Mouse (Mus musculus) liver, embryonic 13.5 days (tissue): ENCODE results near the gene B3galt4. TPM values are rescaled to one million over a fixed set of nuclear protein-coding genes. Genes with fewer than 3 reads are reported as not detected.

ENCODE experiments used
- ATAC-seq: fragments of 200-750 bp; cut with Nextera tagmentation; 2 replicates; pipeline ENCODE4 v1.8.0; 2017; ENCODE audit warnings: low read depth, mild to moderate bottlenecking, moderate number of reproducible peaks, moderate library complexity
- DNase-seq: peaks from one replicate; pipeline ENCODE4 v3.0.0; 2022
- H3K27ac ChIP-seq: fragments of 300-500 bp; sonication (generic); 2 replicates; pipeline ENCODE4 v1.5.1; 2015; ENCODE audit warnings: moderate library complexity, mild to moderate bottlenecking, inconsistent platforms
- H3K27me3 ChIP-seq: fragments of 300-500 bp; sonication (generic); 2 replicates; pipeline ENCODE4 v1.6.1; 2015; ENCODE audit warnings: mild to moderate bottlenecking, inconsistent platforms
- H3K36me3 ChIP-seq: fragments of 300-500 bp; sonication (generic); 2 replicates; pipeline ENCODE4 v1.6.1; 2015; ENCODE audit warnings: mild to moderate bottlenecking, inconsistent platforms
- H3K4me1 ChIP-seq: fragments of 300-500 bp; sonication (generic); replicated peaks from 2 replicates; pipeline ENCODE4 v1.6.1; 2015; ENCODE audit warnings: inconsistent platforms
- H3K4me2 ChIP-seq: fragments of 300-500 bp; sonication (generic); 2 replicates; pipeline ENCODE4 v1.6.1; 2015; ENCODE audit warnings: inconsistent platforms, mild to moderate bottlenecking, moderate library complexity
- H3K4me3 ChIP-seq: fragments of 300-500 bp; sonication (generic); replicated peaks from 2 replicates; pipeline ENCODE4 v1.5.1; 2015; ENCODE audit warnings: mild to moderate bottlenecking, inconsistent platforms
- H3K9ac ChIP-seq: fragments of 300-500 bp; sonication (generic); 2 replicates; pipeline ENCODE4 v1.6.1; 2015; ENCODE audit warnings: mild to moderate bottlenecking, inconsistent platforms
- H3K9me3 ChIP-seq: fragments of 300-500 bp; sonication (generic); replicated peaks from 2 replicates; pipeline ENCODE4 v1.6.1; 2016; ENCODE audit warnings: inconsistent platforms
- WGBS: fragments of 180-500 bp; shearing (Covaris S2); methylation state at CpG from one replicate; pipeline ENCODE4 v1.1.7; 2015; ENCODE audit not compliant: insufficient replicate concordance; 5-methylcytosine and 5-hydroxymethylcytosine counted together
- polyA plus RNA-seq: library from polyadenylated mRNA; unstranded; fragments of >200 nt; fragmentation: Nextera tagmentation; extraction: Ambion mirVana; gene quantifications from 2 replicates; pipeline ENCODE4 v1.2.1, GENCODE M21; 2015

The B3galt4 gene
- polyA plus RNA-seq, 1 experiment from 2014 or later, result 2.3 TPM

GRCm38 (mm10) chr17:33940981-33941380 is 10.3 kb downstream of the B3galt4 start:
- Histone ChIP-seq H3K9ac (peak overlapping the region; percentile 86), H3K27ac (peak overlapping the region; percentile 16; the same call in 1 of the 2 replicates), H3K4me1 (peaks cover 31% of the 10 kb centered on the region), H3K4me2 (peak overlapping the region; percentile 84), H3K4me3 (peak overlapping the region; percentile 79), H3K36me3 (peaks cover 67% of the 10 kb centered on the region), H3K27me3 (no peaks in the 10 kb centered on the region), H3K9me3 (no peaks in the 10 kb centered on the region)
- no peak for DNase-seq
- ATAC-seq, result peak; percentile 14; the same call in 1 of the 2 replicates
- under 1% methylated on average over 26 of the region's 26 CpGs for WGBS

- H3K4me3 ChIP-seq, result peak within 1 kb of the TSS; percentile 79
- ATAC-seq (peak; percentile 87), DNase-seq (peak; percentile 85)
- no peaks in the 10 kb centered on the region for H3K27me3 ChIP-seq
- WGBS, result under 1% methylated on average over 36 of the region's 36 CpGs
- H3K9ac ChIP-seq, result peak within 1 kb of the TSS; percentile 86
- H3K4me2 ChIP-seq, result peak within 1 kb of the TSS; percentile 84
- peaks cover 66% of the 10 kb centered on the region for H3K36me3 ChIP-seq
- H3K4me1 ChIP-seq, result peaks cover 36% of the 10 kb centered on the region
- H3K9me3 ChIP-seq, result no peaks in the 10 kb centered on the region
- H3K27ac ChIP-seq, result peak within 1 kb of the TSS; percentile 70
Measured at GRCm38 (mm10) chr17:33940206-33940805, 11.0 kb downstream of the B3galt4 start, which contains the start of the genes Pfdn6 and Wdr46. TSS of gene Pfdn6 (minus strand) at chr17:33940343. TSS of gene Wdr46 (plus strand) at chr17:33940660.

- peak overlapping the region; percentile 86 for H3K9ac ChIP-seq
- peak overlapping the region; percentile 79 for H3K4me3 ChIP-seq
- H3K4me1 ChIP-seq, result peaks cover 38% of the 10 kb centered on the region
- peaks cover 61% of the 10 kb centered on the region for H3K36me3 ChIP-seq
- no peaks in the 10 kb centered on the region for H3K27me3 ChIP-seq
- H3K9me3 ChIP-seq, result no peaks in the 10 kb centered on the region
- DNase-seq (no peak), ATAC-seq (no peak)
- H3K27ac ChIP-seq, result peak overlapping the region; percentile 70; the same call in 1 of the 2 replicates
- WGBS, result 67% methylated on average over 11 of the region's 11 CpGs
- peak overlapping the region; percentile 84 for H3K4me2 ChIP-seq
Measured at GRCm38 (mm10) chr17:33938783-33939182, 12.5 kb downstream of the B3galt4 start.

GRCm38 (mm10) chr17:33936993-33937392 is 14.3 kb downstream of the B3galt4 start:
- Histone ChIP-seq H3K4me2 (no peak overlapping the region), H3K36me3 (peaks cover 61% of the 10 kb centered on the region), H3K27ac (no peak overlapping the region), H3K4me3 (no peak overlapping the region), H3K27me3 (no peaks in the 10 kb centered on the region), H3K4me1 (peaks cover 46% of the 10 kb centered on the region), H3K9ac (no peak overlapping the region), H3K9me3 (no peaks in the 10 kb centered on the region)
- ATAC-seq (no peak), DNase-seq (no peak)
- 85% methylated on average over 15 of the region's 15 CpGs for WGBS

- DNase-seq (no peak), ATAC-seq (no peak)
- Histone ChIP-seq H3K27me3 (no peaks in the 10 kb centered on the region), H3K36me3 (peaks cover 60% of the 10 kb centered on the region), H3K27ac (no peak overlapping the region), H3K4me1 (peaks cover 49% of the 10 kb centered on the region), H3K9ac (no peak overlapping the region), H3K4me3 (no peak overlapping the region), H3K9me3 (no peaks in the 10 kb centered on the region), H3K4me2 (no peak overlapping the region)
- 82% methylated on average over 21 of the region's 21 CpGs for WGBS
Measured at GRCm38 (mm10) chr17:33935422-33936055, 15.7 kb downstream of the B3galt4 start.

- peaks cover 49% of the 10 kb centered on the region for H3K36me3 ChIP-seq
- no peak overlapping the region for H3K9ac ChIP-seq
- H3K27ac ChIP-seq, result no peak overlapping the region
- no peaks in the 10 kb centered on the region for H3K27me3 ChIP-seq
- H3K9me3 ChIP-seq, result no peaks in the 10 kb centered on the region
- peaks cover 50% of the 10 kb centered on the region for H3K4me1 ChIP-seq
- H3K4me3 ChIP-seq, result no peak overlapping the region
- ATAC-seq, result no peak
- no peak overlapping the region for H3K4me2 ChIP-seq
- DNase-seq, result no peak
- WGBS, result 87% methylated on average over 15 of the region's 15 CpGs
Measured at GRCm38 (mm10) chr17:33932970-33933369, 18.3 kb downstream of the B3galt4 start.

GRCm38 (mm10) chr17:33932448-33932847 is 18.8 kb downstream of the B3galt4 start:
- Histone ChIP-seq H3K4me1 (peaks cover 55% of the 10 kb centered on the region), H3K27ac (no peak overlapping the region), H3K27me3 (no peaks in the 10 kb centered on the region), H3K4me3 (no peak overlapping the region), H3K36me3 (peaks cover 51% of the 10 kb centered on the region), H3K9ac (no peak overlapping the region), H3K9me3 (no peaks in the 10 kb centered on the region), H3K4me2 (no peak overlapping the region)
- ATAC-seq (no peak), DNase-seq (no peak)
- 87% methylated on average over 14 of the region's 14 CpGs for WGBS

- Histone ChIP-seq H3K4me3 (no peak overlapping the region), H3K27ac (no peak overlapping the region), H3K36me3 (peaks cover 46% of the 10 kb centered on the region), H3K9ac (no peak overlapping the region), H3K4me1 (peaks cover 55% of the 10 kb centered on the region), H3K9me3 (no peaks in the 10 kb centered on the region), H3K27me3 (no peaks in the 10 kb centered on the region), H3K4me2 (no peak overlapping the region)
- DNase-seq (no peak), ATAC-seq (no peak)
- 93% methylated on average over 11 of the region's 11 CpGs for WGBS
Measured at GRCm38 (mm10) chr17:33931947-33932346, 19.3 kb downstream of the B3galt4 start.

GRCm38 (mm10) chr17:33931159-33931866 is 20.0 kb downstream of the B3galt4 start:
- 50% methylated on average over 18 of the region's 18 CpGs for WGBS
- no peak for DNase-seq
- H3K27ac ChIP-seq, result peak overlapping the region; percentile 29
- peak overlapping the region; percentile 88 for H3K4me3 ChIP-seq
- no peak for ATAC-seq
- H3K4me2 ChIP-seq, result peak overlapping the region; percentile 100
- H3K9me3 ChIP-seq, result no peaks in the 10 kb centered on the region
- H3K36me3 ChIP-seq, result peaks cover 47% of the 10 kb centered on the region
- H3K4me1 ChIP-seq, result peaks cover 55% of the 10 kb centered on the region
- peak overlapping the region; percentile 92 for H3K9ac ChIP-seq
- no peaks in the 10 kb centered on the region for H3K27me3 ChIP-seq

- ATAC-seq (peak; percentile 17; the same call in 1 of the 2 replicates), DNase-seq (peak; percentile 51)
- H3K9ac ChIP-seq, result peak overlapping the region; percentile 92
- no peaks in the 10 kb centered on the region for H3K9me3 ChIP-seq
- no peaks in the 10 kb centered on the region for H3K27me3 ChIP-seq
- H3K27ac ChIP-seq, result peak overlapping the region; percentile 96
- H3K36me3 ChIP-seq, result peaks cover 51% of the 10 kb centered on the region
- peaks cover 59% of the 10 kb centered on the region for H3K4me1 ChIP-seq
- peak overlapping the region; percentile 88 for H3K4me3 ChIP-seq
- WGBS, result 1% methylated on average over 45 of the region's 45 CpGs
- peak overlapping the region; percentile 100 for H3K4me2 ChIP-seq
Measured at GRCm38 (mm10) chr17:33930280-33931158, 20.8 kb downstream of the B3galt4 start.
